Mouse (Mus musculus) hindbrain, embryonic 14.5 days (tissue): Measurements from ENCODE around the gene Cdk2ap1. TPM values are rescaled to one million over a fixed set of nuclear protein-coding genes. Genes with fewer than 3 reads are reported as not detected.
"Not testable (repeated sequence)": the region's sequence is repeated elsewhere in the genome, so short reads cannot be mapped to it uniquely, and the experiment has no call there.

Experiments
- ATAC-seq: fragments of 200-750 bp; cut with Nextera tagmentation; 2 replicates; pipeline ENCODE4 v1.8.0; 2017; ENCODE audit warnings: moderate number of reproducible peaks, mild to moderate bottlenecking, moderate TSS enrichment, moderate library complexity; ENCODE audit not compliant: low FRiP score
- DNase-seq: peaks from one replicate; pipeline ENCODE4 v3.0.0-alpha.2; 2015; ENCODE audit warnings: low spot score
- H3K27ac ChIP-seq: fragments of 300-500 bp; sonication (generic); 2 replicates; pipeline ENCODE4 v1.5.1; 2014; ENCODE audit warnings: mild to moderate bottlenecking, moderate library complexity
- H3K27me3 ChIP-seq: fragments of 300-500 bp; sonication (generic); 2 replicates; pipeline ENCODE4 v1.6.1; 2014; ENCODE audit warnings: mild to moderate bottlenecking, low read length, mixed read lengths; ENCODE audit not compliant: control insufficient read depth, insufficient read depth
- H3K36me3 ChIP-seq: fragments of 300-500 bp; sonication (generic); replicated peaks from 2 replicates; pipeline ENCODE4 v1.6.1; 2014; ENCODE audit not compliant: control insufficient read depth, insufficient read depth
- H3K4me1 ChIP-seq: fragments of 300-500 bp; sonication (generic); replicated peaks from 2 replicates; pipeline ENCODE4 v1.6.1; 2014; ENCODE audit warnings: antibody characterized with exemption, low read length, mixed read lengths; ENCODE audit not compliant: control insufficient read depth, insufficient read depth
- H3K4me2 ChIP-seq: fragments of 300-500 bp; sonication (generic); replicated peaks from 2 replicates; pipeline ENCODE4 v1.6.1; 2014; ENCODE audit warnings: mild to moderate bottlenecking, moderate library complexity
- H3K4me3 ChIP-seq: fragments of 300-500 bp; sonication (generic); replicated peaks from 2 replicates; pipeline ENCODE4 v1.5.1; 2014; ENCODE audit warnings: mild to moderate bottlenecking, low read length
- H3K9ac ChIP-seq: fragments of 300-500 bp; sonication (generic); 2 replicates; pipeline ENCODE4 v1.6.1; 2014
- H3K9me3 ChIP-seq: fragments of 300-500 bp; sonication (generic); 2 replicates; pipeline ENCODE4 v1.6.1; 2016; ENCODE audit warnings: low read length; ENCODE audit not compliant: control insufficient read depth
- WGBS: fragments of 180-500 bp; shearing (Covaris S2); extraction: QIAGEN DNeasy Blood & Tissue Kit; methylation state at CpG from one replicate; pipeline ENCODE4 v1.1.7; 2014; 5-methylcytosine and 5-hydroxymethylcytosine counted together
- polyA plus RNA-seq: library from polyadenylated mRNA; unstranded; fragments of >200 nt; fragmentation: Nextera tagmentation; extraction: Ambion mirVana; gene quantifications from 2 replicates; pipeline ENCODE4 v1.2.1, GENCODE M21; 2014

Cdk2ap1 gene
- polyA plus RNA-seq, 1 experiment from 2014 or later = 70.7 TPM

GRCm38 (mm10) chr5:124353011-124353725 is 9.7 kb downstream of the Cdk2ap1 start:
- ATAC-seq (no peak), DNase-seq (peak; percentile 45)
- Histone ChIP-seq H3K4me3 (peak overlapping the region; percentile 89), H3K4me1 (peaks cover 26% of the 10 kb centered on the region), H3K9ac (peak overlapping the region; percentile 97), H3K27me3 (no peaks in the 10 kb centered on the region), H3K4me2 (peak overlapping the region; percentile 81), H3K36me3 (peaks cover 15% of the 10 kb centered on the region), H3K9me3 (no peaks in the 10 kb centered on the region), H3K27ac (peak overlapping the region; percentile 93)
- under 1% methylated on average over 31 of the region's 32 CpGs for WGBS

- peak; percentile 90 for ATAC-seq
- Histone ChIP-seq H3K36me3 (peaks cover 18% of the 10 kb centered on the region), H3K4me3 (peak overlapping the region; percentile 89), H3K9ac (peak overlapping the region; percentile 97), H3K4me1 (peaks cover 26% of the 10 kb centered on the region), H3K27me3 (no peaks in the 10 kb centered on the region), H3K27ac (peak overlapping the region; percentile 93), H3K9me3 (no peaks in the 10 kb centered on the region), H3K4me2 (peak overlapping the region; percentile 81)
- DNase-seq = peak; percentile 77
- WGBS = 2% methylated on average over 28 of the region's 30 CpGs
These were observed 10.6 kb downstream of the Cdk2ap1 start for GRCm38 (mm10) chr5:124352141-124352920.

- Histone ChIP-seq H3K27ac (peak overlapping the region; percentile 93), H3K9ac (peak overlapping the region; percentile 97), H3K27me3 (no peaks in the 10 kb centered on the region), H3K4me1 (peaks cover 26% of the 10 kb centered on the region), H3K4me2 (peak overlapping the region; percentile 81), H3K36me3 (peaks cover 24% of the 10 kb centered on the region), H3K4me3 (peak overlapping the region; percentile 89), H3K9me3 (no peaks in the 10 kb centered on the region)
- ATAC-seq = no peak
- WGBS = 25% methylated on average over 3 of the region's 3 CpGs
- DNase-seq = no peak
These were observed 11.3 kb downstream of the Cdk2ap1 start for GRCm38 (mm10) chr5:124351604-124352003.

- WGBS = 11% methylated on average over 7 of the region's 7 CpGs
These were observed 11.7 kb downstream of the Cdk2ap1 start for GRCm38 (mm10) chr5:124351111-124351560.

GRCm38 (mm10) chr5:124350350-124350749 is 12.5 kb downstream of the Cdk2ap1 start:
- Histone ChIP-seq H3K36me3 (peaks cover 32% of the 10 kb centered on the region), H3K27ac (peak overlapping the region; percentile 93), H3K27me3 (no peaks in the 10 kb centered on the region), H3K9me3 (no peaks in the 10 kb centered on the region), H3K9ac (peak overlapping the region; percentile 97), H3K4me2 (peak overlapping the region; percentile 81), H3K4me3 (peak overlapping the region; percentile 89), H3K4me1 (peaks cover 23% of the 10 kb centered on the region)
- no peak for DNase-seq
- no peak for ATAC-seq
- 72% methylated on average over 2 of the region's 2 CpGs for WGBS

More at GRCm38 (mm10) chr5:124351111-124351560, 11.7 kb downstream of the Cdk2ap1 start:
- Histone ChIP-seq H3K4me1 (peaks cover 26% of the 10 kb centered on the region), H3K4me2 (peak overlapping the region; percentile 81), H3K9ac (peak overlapping the region; percentile 97), H3K27ac (peak overlapping the region; percentile 93), H3K4me3 (peak overlapping the region; percentile 89), H3K27me3 (no peaks in the 10 kb centered on the region), H3K36me3 (peaks cover 29% of the 10 kb centered on the region), H3K9me3 (no peaks in the 10 kb centered on the region)
- peak; percentile 69 for ATAC-seq
- peak; percentile 76 for DNase-seq

- H3K36me3 ChIP-seq = peaks cover 40% of the 10 kb centered on the region
- ATAC-seq = no peak
- peak overlapping the region; percentile 81; the same call in 1 of the 2 replicates for H3K4me2 ChIP-seq
- no peak overlapping the region for H3K9ac ChIP-seq
- H3K9me3 ChIP-seq = no peaks in the 10 kb centered on the region
- peaks cover 20% of the 10 kb centered on the region for H3K4me1 ChIP-seq
- peak overlapping the region; percentile 93; the same call in 1 of the 2 replicates for H3K27ac ChIP-seq
- 80% methylated on average over 17 of the region's 17 CpGs for WGBS
- H3K4me3 ChIP-seq = no peak overlapping the region
- no peaks in the 10 kb centered on the region for H3K27me3 ChIP-seq
- no peak for DNase-seq
These were observed 13.7 kb downstream of the Cdk2ap1 start for GRCm38 (mm10) chr5:124349196-124349595.

- Histone ChIP-seq H3K9me3 (no peaks in the 10 kb centered on the region), H3K27me3 (no peaks in the 10 kb centered on the region), H3K9ac (no peak overlapping the region), H3K4me2 (no peak overlapping the region), H3K27ac (no peak overlapping the region), H3K4me1 (0 out of 2 replicates have a peak, but pooled peaks cover 5% of the 10 kb centered on the region), H3K36me3 (peaks cover 33% of the 10 kb centered on the region), H3K4me3 (no peak overlapping the region)
- DNase-seq (no peak), ATAC-seq (no peak)
- WGBS = 78% methylated on average over 8 of the region's 8 CpGs
These were observed 20.0 kb downstream of the Cdk2ap1 start for GRCm38 (mm10) chr5:124342897-124343296.

- peaks cover 29% of the 10 kb centered on the region for H3K36me3 ChIP-seq
- H3K4me1 ChIP-seq, H3K4me2 ChIP-seq, H3K27ac ChIP-seq, H3K27me3 ChIP-seq, H3K4me3 ChIP-seq, H3K9me3 ChIP-seq, H3K9ac ChIP-seq, ATAC-seq, DNase-seq: not testable (repeated sequence)
- WGBS = 68% methylated on average over 6 of the region's 6 CpGs
These were observed 21.0 kb downstream of the Cdk2ap1 start for GRCm38 (mm10) chr5:124341753-124342339.

- ATAC-seq (no peak), DNase-seq (no peak)
- Histone ChIP-seq H3K4me1 (peaks cover 5% of the 10 kb centered on the region; the same call in 1 of the 2 replicates), H3K9me3 (no peaks in the 10 kb centered on the region), H3K4me3 (no peak overlapping the region), H3K36me3 (peaks cover 7% of the 10 kb centered on the region; the same call in 1 of the 2 replicates), H3K27me3 (no peaks in the 10 kb centered on the region), H3K4me2 (no peak overlapping the region), H3K27ac (no peak overlapping the region), H3K9ac (no peak overlapping the region)
- 89% methylated on average over 8 of the region's 8 CpGs for WGBS
These were observed 24.1 kb downstream of the Cdk2ap1 start for GRCm38 (mm10) chr5:124338791-124339190.
